Mouse (Mus musculus) layer of hippocampus, adult 8-10 months (tissue): ENCODE data around the gene Akirin2. TPM values are rescaled to one million over a fixed set of nuclear protein-coding genes. Genes with fewer than 3 reads are reported as not detected.
"Not testable (repeated sequence)": the region's sequence is repeated elsewhere in the genome, so short reads cannot be mapped to it uniquely, and the experiment has no call there.

Source experiments
- DNase-seq, 2 experiments: peaks; one replicate each; pipeline ENCODE4 v3.0.0; 2022; ENCODE audit warnings: low spot score in 2 of 2
- total RNA-seq, 4 experiments: library from RNA; stranded (reverse); gene quantifications; 2 replicates each; pipeline ENCODE4 v1.2.4; 2022

Akirin2 gene
- total RNA-seq: 10 to 100 TPM; 84.1 to 98.1 (median 93.1) TPM

DNA sequence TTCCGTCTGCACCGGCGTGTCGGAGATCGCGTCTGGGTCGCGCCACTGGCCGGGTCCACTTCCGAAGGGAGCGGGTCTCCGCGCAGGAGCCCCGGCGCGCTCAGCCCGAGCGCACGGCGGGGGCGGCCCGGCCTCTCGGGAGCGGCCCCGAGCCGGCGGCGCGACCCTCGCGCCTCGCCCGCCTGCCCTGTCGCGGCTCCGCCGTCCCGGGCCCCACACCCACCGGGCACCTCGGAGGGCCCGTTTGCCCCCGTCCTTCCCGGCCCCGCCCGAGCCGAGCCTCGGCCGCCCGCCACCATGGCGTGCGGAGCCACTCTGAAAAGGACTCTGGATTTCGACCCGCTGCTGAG lies at the start of gene Akirin2:
TSS of gene Akirin2 (plus strand) at position 190 of the 350 bp plus-strand sequence.
- no peak for DNase-seq

GRCm38 (mm10) chr4:34510305-34510704 lies 40.4 kb upstream of the Akirin2 start:
- DNase-seq: no peak

- DNase-seq: peak; percentile 50 to 52
Measured at GRCm38 (mm10) chr4:34522846-34523245, 27.9 kb upstream of the Akirin2 start.

DNA sequence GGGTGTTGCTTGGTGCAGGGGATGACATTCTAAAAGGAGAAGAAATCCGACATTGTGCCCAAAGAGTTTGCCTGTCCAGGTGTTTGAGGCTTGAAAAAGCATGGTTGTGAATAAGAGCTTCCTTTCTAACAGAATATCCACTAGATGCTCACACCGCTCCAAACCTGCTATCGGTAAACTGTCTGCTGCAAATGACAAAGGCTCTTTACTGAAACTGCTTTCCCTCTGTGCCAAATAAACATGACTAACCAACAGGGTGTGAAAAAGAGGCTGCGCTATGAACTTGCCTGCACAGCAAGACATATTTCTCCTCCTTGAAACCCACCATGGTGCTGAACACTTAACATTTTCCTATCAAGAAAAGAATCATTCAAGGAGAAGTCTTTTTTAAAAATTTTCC lies 27.2 kb upstream of the Akirin2 start:
- no peak for DNase-seq

- DNase-seq: no peak
Measured at GRCm38 (mm10) chr4:34526771-34527170, 24.0 kb upstream of the Akirin2 start.

DNA sequence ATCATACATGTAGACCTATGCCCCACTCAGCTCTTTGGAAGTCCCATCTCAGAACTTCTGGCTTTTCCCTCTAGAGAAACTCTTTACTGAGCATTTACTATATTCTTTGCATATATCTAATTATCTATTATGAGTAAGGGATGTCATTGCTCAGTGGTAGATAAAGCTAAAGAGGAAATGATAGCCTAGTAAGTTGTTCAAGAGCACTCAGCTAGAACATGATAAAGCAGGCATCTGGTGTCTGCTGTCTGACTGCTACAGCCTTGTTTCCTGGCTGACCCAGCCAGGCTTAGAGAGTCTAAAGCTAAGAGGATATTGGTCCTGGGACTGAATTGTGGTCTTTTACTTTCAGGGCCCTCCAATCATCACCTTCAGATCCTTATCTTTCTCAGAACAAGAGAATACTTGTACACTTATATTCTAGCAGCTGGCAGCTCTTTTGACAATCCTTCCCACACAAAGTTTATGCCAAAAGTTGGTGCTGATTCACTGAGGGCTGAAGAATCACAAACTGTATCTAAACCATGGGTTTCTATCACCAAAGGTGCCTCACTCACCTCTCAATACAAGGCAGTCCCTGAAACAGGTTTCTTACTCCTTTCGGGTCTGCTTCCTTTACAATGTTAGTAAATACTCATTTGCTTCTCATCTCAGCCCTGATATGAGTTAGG lies 22.2 kb upstream of the Akirin2 start:
- no peak for DNase-seq

DNA sequence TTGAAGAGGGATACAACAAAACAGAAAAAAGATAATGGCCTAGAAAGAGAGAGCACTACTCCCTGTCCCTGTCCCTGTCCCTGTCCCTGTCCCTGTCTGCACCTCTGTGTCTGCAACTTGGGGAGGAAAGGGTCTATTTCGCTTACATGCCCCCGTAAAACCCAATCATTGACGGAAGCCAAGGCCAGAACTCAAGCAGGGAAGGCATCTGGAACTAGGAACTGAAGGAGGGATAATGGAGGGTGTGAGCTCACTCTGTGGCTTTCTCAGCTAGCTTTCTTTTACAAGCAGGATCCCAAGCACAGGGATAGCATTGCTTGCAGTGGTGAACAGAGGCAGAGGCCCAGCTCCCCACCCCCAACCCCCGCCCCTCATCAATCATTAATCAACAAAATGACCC lies 21.4 kb upstream of the Akirin2 start:
- no peak for DNase-seq

GRCm38 (mm10) chr4:34529941-34530340 lies 20.8 kb upstream of the Akirin2 start:
- DNase-seq: no peak

- peak; percentile 95 to 97 for DNase-seq
Measured at GRCm38 (mm10) chr4:34549981-34550747, 573 bp upstream of the Akirin2 start.

- DNase-seq: no peak
Measured at GRCm38 (mm10) chr4:34551098-34551809, 517 bp downstream of the Akirin2 start.

- no peak for DNase-seq
Measured at GRCm38 (mm10) chr4:34551966-34552365, 1.2 kb downstream of the Akirin2 start.

- no peak for DNase-seq
Measured at GRCm38 (mm10) chr4:34554596-34554995, 3.9 kb downstream of the Akirin2 start.

DNA sequence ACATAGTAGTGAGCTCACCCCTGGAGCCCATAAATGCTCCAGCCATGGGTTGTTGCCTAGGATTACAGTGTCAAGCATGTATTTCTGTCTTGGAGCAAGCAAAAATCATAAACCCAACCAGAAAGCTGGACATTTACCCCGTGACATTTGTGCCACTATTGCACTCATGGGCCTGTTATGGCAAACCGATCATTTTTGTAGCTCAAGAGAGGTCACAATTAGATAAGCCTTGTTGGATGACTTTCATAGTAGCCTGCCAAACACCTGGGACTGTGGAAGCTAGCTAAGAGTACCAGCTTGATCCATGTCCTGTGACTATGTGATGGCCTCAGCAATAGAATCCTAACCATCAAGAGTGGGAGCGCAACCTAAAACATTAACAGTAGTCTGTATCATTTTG lies 4.9 kb downstream of the Akirin2 start:
- no peak for DNase-seq

DNA sequence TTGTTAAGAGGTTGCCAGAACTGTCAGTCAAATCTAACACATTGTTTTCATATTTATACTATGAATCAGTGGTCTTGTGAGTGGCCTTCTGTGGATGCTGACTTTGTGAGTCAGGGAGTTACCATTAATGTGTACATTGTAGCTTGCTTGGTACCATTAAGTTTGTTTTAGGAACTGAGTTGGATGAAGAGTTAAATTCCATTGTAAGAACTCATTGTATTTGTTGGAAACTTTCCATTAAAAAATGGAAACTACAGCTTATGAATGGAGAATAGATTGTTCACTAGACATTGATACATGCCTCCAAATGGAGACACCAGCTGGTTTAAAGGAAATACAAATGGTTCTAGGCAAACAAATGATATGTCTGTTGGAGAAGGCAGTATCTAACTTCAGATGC lies 5.4 kb downstream of the Akirin2 start:
- no peak for DNase-seq

DNA sequence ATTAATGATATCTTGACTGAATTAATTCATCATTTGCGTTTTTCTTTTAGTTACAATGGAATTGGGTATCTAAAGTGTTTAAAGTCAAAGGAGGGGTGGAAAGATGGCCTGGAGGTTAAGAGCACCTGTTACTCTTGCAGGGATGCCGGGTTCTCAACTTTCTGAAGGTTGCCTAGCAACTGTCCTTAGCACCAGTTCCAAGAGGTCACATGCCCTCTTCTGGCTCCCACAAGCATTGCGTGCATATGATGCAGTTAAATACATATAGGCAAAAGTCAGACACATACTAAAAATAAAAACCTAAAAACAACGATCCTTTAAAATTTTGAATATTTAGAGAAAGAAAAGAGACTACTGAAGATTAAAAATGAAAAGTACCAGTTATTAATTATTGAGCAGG lies 10.2 kb downstream of the Akirin2 start:
- DNase-seq: no peak

GRCm38 (mm10) chr4:34566226-34566625 lies 15.5 kb downstream of the Akirin2 start:
- DNase-seq: no peak

- no peak for DNase-seq
Measured at GRCm38 (mm10) chr4:34572876-34573275, 22.1 kb downstream of the Akirin2 start.

- DNase-seq: no peak
Measured at GRCm38 (mm10) chr4:34577028-34577427, 26.3 kb downstream of the Akirin2 start.

GRCm38 (mm10) chr4:34579215-34579614 lies 28.5 kb downstream of the Akirin2 start:
- DNase-seq: no peak

GRCm38 (mm10) chr4:34581489-34581888 lies 30.8 kb downstream of the Akirin2 start:
- not testable (repeated sequence) for DNase-seq

DNA sequence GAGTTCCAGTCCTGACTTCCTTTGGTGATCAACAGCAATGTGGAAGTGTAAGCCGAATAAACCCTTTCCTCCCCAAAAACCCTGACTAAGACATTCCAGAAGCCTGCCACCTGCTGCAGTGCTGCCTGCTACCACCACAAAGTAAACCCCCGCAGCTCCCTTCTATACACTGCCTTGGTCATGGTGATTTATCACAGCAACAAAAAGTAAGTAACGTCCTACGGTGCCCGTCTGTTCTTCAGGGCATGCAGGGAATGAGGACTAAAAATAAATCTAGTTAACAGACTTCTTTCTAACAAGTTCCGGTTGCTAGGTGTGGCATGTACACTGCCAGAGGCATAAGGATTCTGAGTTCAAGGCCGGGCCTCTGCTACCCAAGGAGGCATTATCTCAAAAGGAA lies 31.3 kb downstream of the Akirin2 start:
- DNase-seq: no peak

DNA sequence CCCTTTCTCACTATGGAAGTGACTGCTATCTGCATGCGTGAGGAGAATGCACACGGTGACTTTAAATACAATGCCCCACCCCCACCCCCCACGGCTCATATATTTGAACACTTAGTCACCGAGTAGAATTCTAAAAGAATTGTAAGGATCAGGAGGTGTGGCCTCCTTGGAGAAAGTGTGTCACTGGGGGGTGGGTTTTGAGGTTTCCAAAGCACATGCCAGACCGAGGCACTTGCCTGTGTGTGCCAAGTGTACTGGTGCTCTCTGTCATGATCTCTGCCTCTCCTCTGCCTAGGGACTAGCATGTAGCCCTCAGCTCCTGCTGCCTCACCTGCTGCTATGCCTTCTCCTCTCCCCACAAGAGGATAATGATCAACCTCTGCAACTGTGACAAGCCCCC lies 31.7 kb downstream of the Akirin2 start:
- no peak for DNase-seq
